Mouse (Mus musculus) forebrain, embryonic 13.5 days (tissue): ENCODE data around the gene Nfkbiz. TPM values are rescaled to one million over a fixed set of nuclear protein-coding genes. Genes with fewer than 3 reads are reported as not detected.
A peak's percentile ranks its signal among the peaks of the same experiment; 100 is the strongest.
"Not testable (repeated sequence)": the region's sequence is repeated elsewhere in the genome, so short reads cannot be mapped to it uniquely, and the experiment has no call there.

Experiments used
- ATAC-seq: fragments of 200-750 bp; cut with Nextera tagmentation; 2 replicates; pipeline ENCODE4 v1.8.0; 2017
- H3K27ac ChIP-seq: fragments of 300-500 bp; sonication (generic); 2 replicates; pipeline ENCODE4 v1.5.1; 2015; ENCODE audit warnings: inconsistent platforms, mild to moderate bottlenecking, moderate library complexity
- H3K27me3 ChIP-seq: fragments of 300-500 bp; sonication (generic); 2 replicates; pipeline ENCODE4 v1.6.1; 2015; ENCODE audit warnings: mild to moderate bottlenecking, inconsistent platforms
- H3K36me3 ChIP-seq: fragments of 300-500 bp; sonication (generic); 2 replicates; pipeline ENCODE4 v1.6.1; 2015; ENCODE audit warnings: mild to moderate bottlenecking, inconsistent platforms; ENCODE audit not compliant: poor library complexity, severe bottlenecking
- H3K4me1 ChIP-seq: fragments of 300-500 bp; sonication (generic); 2 replicates; pipeline ENCODE4 v1.6.1; 2015; ENCODE audit warnings: inconsistent platforms
- H3K4me2 ChIP-seq: fragments of 300-500 bp; sonication (generic); 2 replicates; pipeline ENCODE4 v1.6.1; 2015; ENCODE audit warnings: inconsistent platforms, mild to moderate bottlenecking, moderate library complexity
- H3K4me3 ChIP-seq: fragments of 300-500 bp; sonication (generic); 2 replicates; pipeline ENCODE4 v1.5.1; 2015; ENCODE audit warnings: mild to moderate bottlenecking, inconsistent platforms
- H3K9ac ChIP-seq: fragments of 300-500 bp; sonication (generic); 2 replicates; pipeline ENCODE4 v1.6.1; 2015; ENCODE audit warnings: mild to moderate bottlenecking, inconsistent platforms
- H3K9me3 ChIP-seq: fragments of 300-500 bp; sonication (generic); replicated peaks from 2 replicates; pipeline ENCODE4 v1.6.1; 2016; ENCODE audit warnings: inconsistent platforms
- WGBS: fragments of 180-500 bp; shearing (Covaris S2); methylation state at CpG from one replicate; pipeline ENCODE4 v1.1.7; 2015; 5-methylcytosine and 5-hydroxymethylcytosine counted together
- polyA plus RNA-seq: library from polyadenylated mRNA; unstranded; fragments of >200 nt; fragmentation: Nextera tagmentation; extraction: Ambion mirVana; gene quantifications from 2 replicates; pipeline ENCODE4 v1.2.1, GENCODE M21; 2015

Gene Nfkbiz
- 1.0 and 1.6 TPM in 2 replicates for polyA plus RNA-seq

GRCm38 (mm10) chr16:55838510-55839474 lies at the start of gene Nfkbiz:
TSS of gene Nfkbiz (minus strand) at chr16:55838899.
- no peaks in the 10 kb centered on the region for H3K27me3 ChIP-seq
- no peaks in the 10 kb centered on the region for H3K9me3 ChIP-seq
- H3K9ac ChIP-seq, result peak within 1 kb of the TSS; percentile 81
- peaks cover 10% of the 10 kb centered on the region; the same call in 1 of the 2 replicates for H3K4me1 ChIP-seq
- WGBS, result under 1% methylated on average over 40 of the region's 40 CpGs
- ATAC-seq, result peak; percentile 93
- peak within 1 kb of the TSS; percentile 44; the same call in 1 of the 2 replicates for H3K27ac ChIP-seq
- H3K4me3 ChIP-seq, result peak within 1 kb of the TSS; percentile 61
- H3K4me2 ChIP-seq, result peak within 1 kb of the TSS; percentile 73
- peaks cover 2% of the 10 kb centered on the region; the same call in 1 of the 2 replicates for H3K36me3 ChIP-seq

- Histone ChIP-seq H3K9ac (no peak overlapping the region), H3K27me3 (no peaks in the 10 kb centered on the region), H3K4me2 (no peak overlapping the region), H3K4me3 (no peak overlapping the region), H3K9me3 (no peaks in the 10 kb centered on the region), H3K4me1 (no peaks in the 10 kb centered on the region), H3K36me3 (peaks cover 35% of the 10 kb centered on the region), H3K27ac (no peak overlapping the region)
- 0 out of 2 replicates have a peak, but pooled peaks have one; percentile 39 for ATAC-seq
- WGBS, result 69% methylated on average over 7 of the region's 7 CpGs
Observed at GRCm38 (mm10) chr16:55887814-55888583, 49.3 kb upstream of the Nfkbiz start.

- no peak overlapping the region for H3K4me3 ChIP-seq
- peaks cover 28% of the 10 kb centered on the region for H3K36me3 ChIP-seq
- 65% methylated on average over 11 of the region's 11 CpGs for WGBS
- no peak for ATAC-seq
- no peak overlapping the region for H3K4me2 ChIP-seq
- no peak overlapping the region for H3K27ac ChIP-seq
- H3K27me3 ChIP-seq, result no peaks in the 10 kb centered on the region
- no peaks in the 10 kb centered on the region for H3K4me1 ChIP-seq
- H3K9ac ChIP-seq, result no peak overlapping the region
- no peaks in the 10 kb centered on the region for H3K9me3 ChIP-seq
Observed at GRCm38 (mm10) chr16:55884246-55884645, 45.5 kb upstream of the Nfkbiz start.

GRCm38 (mm10) chr16:55876025-55876424 lies 37.3 kb upstream of the Nfkbiz start:
- no peak overlapping the region for H3K4me3 ChIP-seq
- H3K9me3 ChIP-seq, result no peaks in the 10 kb centered on the region
- no peak overlapping the region for H3K9ac ChIP-seq
- H3K36me3 ChIP-seq, result no peaks in the 10 kb centered on the region
- no peak overlapping the region for H3K4me2 ChIP-seq
- H3K27me3 ChIP-seq, result no peaks in the 10 kb centered on the region
- ATAC-seq, result no peak
- WGBS, result 77% methylated on average over 6 of the region's 6 CpGs
- no peak overlapping the region for H3K27ac ChIP-seq
- no peaks in the 10 kb centered on the region for H3K4me1 ChIP-seq

- Histone ChIP-seq H3K4me2 (no peak overlapping the region), H3K4me3 (no peak overlapping the region), H3K27me3 (no peaks in the 10 kb centered on the region), H3K27ac (no peak overlapping the region), H3K9ac (no peak overlapping the region), H3K4me1 (no peaks in the 10 kb centered on the region), H3K9me3 (no peaks in the 10 kb centered on the region), H3K36me3 (peaks cover 25% of the 10 kb centered on the region)
- WGBS, result 67% methylated on average over 4 of the region's 4 CpGs
- 0 out of 2 replicates have a peak, but pooled peaks have one; percentile 33 for ATAC-seq
Observed at GRCm38 (mm10) chr16:55863832-55864231, 25.1 kb upstream of the Nfkbiz start.

GRCm38 (mm10) chr16:55863149-55863815 lies 24.6 kb upstream of the Nfkbiz start:
- Histone ChIP-seq H3K4me1 (no peaks in the 10 kb centered on the region), H3K4me3 (no peak overlapping the region), H3K9ac (no peak overlapping the region), H3K4me2 (no peak overlapping the region), H3K9me3 (no peaks in the 10 kb centered on the region), H3K27me3 (no peaks in the 10 kb centered on the region), H3K36me3 (peaks cover 29% of the 10 kb centered on the region), H3K27ac (no peak overlapping the region)
- ATAC-seq, result peak; percentile 44
- 26% methylated on average over 7 of the region's 7 CpGs for WGBS

- ATAC-seq, result no peak
- Histone ChIP-seq H3K9me3 (no peaks in the 10 kb centered on the region), H3K4me1 (no peaks in the 10 kb centered on the region), H3K27me3 (no peaks in the 10 kb centered on the region), H3K4me3 (no peak overlapping the region), H3K4me2 (no peak overlapping the region), H3K27ac (no peak overlapping the region), H3K36me3 (peaks cover 25% of the 10 kb centered on the region), H3K9ac (no peak overlapping the region)
- 74% methylated on average over 3 of the region's 3 CpGs for WGBS
Observed at GRCm38 (mm10) chr16:55861104-55861503, 22.4 kb upstream of the Nfkbiz start.

GRCm38 (mm10) chr16:55859421-55859820 lies 20.7 kb upstream of the Nfkbiz start:
- not testable (repeated sequence) for ATAC-seq, H3K4me3 ChIP-seq, H3K4me2 ChIP-seq, H3K27ac ChIP-seq, H3K9ac ChIP-seq, H3K27me3 ChIP-seq, H3K9me3 ChIP-seq, H3K4me1 ChIP-seq
- peaks cover 13% of the 10 kb centered on the region for H3K36me3 ChIP-seq
- 93% methylated on average over 4 of the region's 4 CpGs for WGBS

GRCm38 (mm10) chr16:55858465-55858864 lies 19.8 kb upstream of the Nfkbiz start:
- Histone ChIP-seq H3K27me3 (no peaks in the 10 kb centered on the region), H3K9me3 (no peaks in the 10 kb centered on the region), H3K4me1 (no peaks in the 10 kb centered on the region), H3K9ac (no peak overlapping the region), H3K4me2 (no peak overlapping the region), H3K4me3 (no peak overlapping the region), H3K36me3 (peaks cover 11% of the 10 kb centered on the region), H3K27ac (no peak overlapping the region)
- ATAC-seq, result no peak
- WGBS, result 63% methylated on average over 6 of the region's 6 CpGs

GRCm38 (mm10) chr16:55852943-55853727 lies 14.4 kb upstream of the Nfkbiz start:
- Histone ChIP-seq H3K36me3 (peaks cover 11% of the 10 kb centered on the region), H3K27ac (no peak overlapping the region), H3K4me1 (no peaks in the 10 kb centered on the region), H3K4me2 (no peak overlapping the region), H3K27me3 (no peaks in the 10 kb centered on the region), H3K9me3 (no peaks in the 10 kb centered on the region), H3K4me3 (no peak overlapping the region), H3K9ac (no peak overlapping the region)
- WGBS, result 60% methylated on average over 19 of the region's 19 CpGs
- ATAC-seq, result peak; percentile 77

- H3K9ac ChIP-seq, result no peak overlapping the region
- no peak overlapping the region for H3K27ac ChIP-seq
- H3K9me3 ChIP-seq, result no peaks in the 10 kb centered on the region
- no peaks in the 10 kb centered on the region for H3K27me3 ChIP-seq
- no peaks in the 10 kb centered on the region for H3K4me1 ChIP-seq
- WGBS, result 49% methylated on average over 4 of the region's 4 CpGs
- H3K4me3 ChIP-seq, result no peak overlapping the region
- ATAC-seq, result peak; percentile 39; the same call in 1 of the 2 replicates
- peaks cover 11% of the 10 kb centered on the region for H3K36me3 ChIP-seq
- H3K4me2 ChIP-seq, result no peak overlapping the region
Observed at GRCm38 (mm10) chr16:55852515-55852914, 13.8 kb upstream of the Nfkbiz start.
